Mouse (Mus musculus): ENCODE measurements around the gene Trappc13. TPM values are rescaled to one million over a fixed set of nuclear protein-coding genes. Genes with fewer than 3 reads are reported as not detected.

Gene Trappc13
- polyA plus RNA-seq, 1 experiment, result 4.6 TPM

DNA sequence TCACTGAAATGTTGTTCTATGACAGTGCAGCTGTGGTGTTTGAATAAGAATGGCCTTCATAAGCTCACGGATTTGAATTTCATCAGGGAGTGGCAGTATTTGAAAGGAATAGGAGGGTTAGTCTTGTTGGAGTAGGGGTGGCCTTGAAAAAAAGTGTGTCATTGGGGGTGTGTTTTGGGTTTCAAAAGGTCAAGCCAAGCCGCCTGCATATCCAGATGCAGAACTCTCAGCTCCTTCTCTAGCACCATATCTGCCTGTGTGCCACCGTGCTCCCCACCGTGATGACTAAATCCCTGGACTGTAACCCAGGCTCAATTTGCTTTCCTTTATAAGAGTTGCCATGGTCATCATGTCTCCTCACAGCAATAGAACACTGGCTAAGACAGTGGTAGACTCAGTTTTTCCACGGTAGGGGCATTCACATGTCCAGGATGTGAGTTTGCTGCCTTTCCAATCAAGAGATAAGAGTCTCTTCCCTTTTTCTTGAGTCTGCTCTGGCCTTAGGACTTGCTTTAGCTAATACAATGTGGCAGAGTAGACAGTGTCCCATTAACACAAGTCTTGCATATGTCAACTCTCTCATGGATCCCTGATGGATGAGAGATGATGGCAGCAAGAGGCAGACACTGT is 76.5 kb downstream of the Trappc13 start:
- Histone ChIP-seq H3K27me3 (ENCODE audit: control insufficient read depth, insufficient read depth, low read length) (no peaks in the 10 kb centered on the region), H3K4me1 (ENCODE audit: control insufficient read depth, insufficient read depth, insufficient read length, low read length) (no peaks in the 10 kb centered on the region), H3K36me3 (ENCODE audit: control insufficient read depth, insufficient read depth, low read length) (no peaks in the 10 kb centered on the region), H3K27ac (ENCODE audit: insufficient read depth, low read depth, low read length) (no peak overlapping the region), H3K4me3 (ENCODE audit: low read depth, low read length) (no peak overlapping the region)
- TF ChIP-seq POLR2A (IDR thresholded peaks at IDR 0.05; ENCODE audit: low read depth, low read length), result no peak
- TF ChIP-seq CTCF (IDR thresholded peaks at IDR 0.05; ENCODE audit: extremely low read depth, insufficient read length, insufficient replicate concordance, low read depth, low read length), result no peak
- 89% methylated on average over 5 of the region's 5 CpGs for WGBS

DNA sequence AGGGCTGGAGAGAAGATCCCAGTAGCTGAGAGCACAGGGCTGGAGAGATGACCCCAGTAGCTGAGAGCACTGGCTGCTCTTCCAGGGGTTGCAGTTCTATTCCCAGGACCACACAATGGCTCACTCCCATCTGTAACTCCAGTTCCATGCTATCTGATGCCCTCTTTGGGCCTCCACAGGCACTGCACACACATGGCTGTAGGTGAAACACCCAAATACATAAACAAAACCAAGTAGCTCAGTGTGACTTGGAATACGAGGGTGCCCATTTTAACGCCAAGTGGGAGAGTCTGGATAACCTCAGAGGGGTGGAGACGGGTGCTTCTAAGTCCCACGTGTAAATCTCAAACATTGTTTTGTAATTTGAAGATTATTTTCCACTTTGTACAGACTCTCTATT is 77.9 kb downstream of the Trappc13 start:
- Histone ChIP-seq H3K4me3 (ENCODE audit: low read depth, low read length) (no peak overlapping the region), H3K36me3 (ENCODE audit: control insufficient read depth, insufficient read depth, low read length) (no peaks in the 10 kb centered on the region), H3K4me1 (ENCODE audit: control insufficient read depth, insufficient read depth, insufficient read length, low read length) (no peaks in the 10 kb centered on the region), H3K27ac (ENCODE audit: insufficient read depth, low read depth, low read length) (no peak overlapping the region), H3K27me3 (ENCODE audit: control insufficient read depth, insufficient read depth, low read length) (no peaks in the 10 kb centered on the region)
- no peak for TF ChIP-seq CTCF (IDR thresholded peaks at IDR 0.05; ENCODE audit: extremely low read depth, insufficient read length, insufficient replicate concordance, low read depth, low read length)
- no peak for TF ChIP-seq POLR2A (IDR thresholded peaks at IDR 0.05; ENCODE audit: low read depth, low read length)
- WGBS, result 90% methylated on average over 4 of the region's 4 CpGs

DNA sequence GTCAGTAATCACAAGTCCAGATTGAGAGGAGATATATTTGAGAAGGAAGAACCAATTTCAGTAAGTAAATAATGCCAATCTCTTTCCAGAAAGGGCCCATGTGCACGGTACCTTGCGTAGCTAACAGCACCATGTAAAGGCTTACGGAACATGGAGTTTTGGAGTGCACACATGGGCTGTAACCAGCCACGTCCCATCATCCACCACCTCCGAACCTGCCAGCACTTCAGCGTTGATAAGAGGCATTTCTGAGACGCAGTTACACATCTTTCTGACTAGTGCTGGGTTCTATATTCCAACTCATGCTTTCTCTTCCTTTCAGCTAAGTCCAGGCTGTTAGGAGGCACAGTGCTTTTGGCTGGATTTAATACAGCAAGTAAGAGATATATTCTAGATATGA is 81.1 kb downstream of the Trappc13 start:
- no peaks in the 10 kb centered on the region for H3K4me1 ChIP-seq (ENCODE audit: control insufficient read depth, insufficient read depth, insufficient read length, low read length)
- no peak overlapping the region for H3K27ac ChIP-seq (ENCODE audit: insufficient read depth, low read depth, low read length)
- no peaks in the 10 kb centered on the region for H3K27me3 ChIP-seq (ENCODE audit: control insufficient read depth, insufficient read depth, low read length)
- 96% methylated on average over 7 of the region's 7 CpGs for WGBS
- no peak for TF ChIP-seq POLR2A (IDR thresholded peaks at IDR 0.05; ENCODE audit: low read depth, low read length)
- TF ChIP-seq CTCF (IDR thresholded peaks at IDR 0.05; ENCODE audit: extremely low read depth, insufficient read length, insufficient replicate concordance, low read depth, low read length), result no peak
- H3K36me3 ChIP-seq (ENCODE audit: control insufficient read depth, insufficient read depth, low read length), result no peaks in the 10 kb centered on the region
- H3K4me3 ChIP-seq (ENCODE audit: low read depth, low read length), result no peak overlapping the region

DNA sequence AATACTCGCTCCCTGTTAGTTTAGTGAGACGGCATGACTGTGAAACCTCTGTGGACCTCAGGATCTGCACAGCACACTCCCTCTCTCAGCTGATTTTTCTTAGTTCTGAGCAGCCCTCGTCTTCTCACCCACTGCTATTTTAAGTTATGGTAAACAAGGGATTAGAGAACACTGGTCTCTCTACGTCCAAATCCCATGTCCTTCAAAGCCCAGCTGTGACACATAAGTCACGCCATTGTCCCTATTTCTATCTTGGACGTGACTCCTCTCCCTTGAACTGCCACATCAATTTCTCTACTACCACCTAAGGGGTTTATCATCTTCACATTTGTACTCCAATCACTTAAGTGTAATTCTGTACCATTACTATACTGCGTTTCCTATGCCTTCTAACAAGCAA is 82.3 kb downstream of the Trappc13 start:
- Histone ChIP-seq H3K27ac (ENCODE audit: insufficient read depth, low read depth, low read length) (no peak overlapping the region), H3K27me3 (ENCODE audit: control insufficient read depth, insufficient read depth, low read length) (no peaks in the 10 kb centered on the region), H3K36me3 (ENCODE audit: control insufficient read depth, insufficient read depth, low read length) (no peaks in the 10 kb centered on the region), H3K4me1 (ENCODE audit: control insufficient read depth, insufficient read depth, insufficient read length, low read length) (no peaks in the 10 kb centered on the region), H3K4me3 (ENCODE audit: low read depth, low read length) (no peak overlapping the region)
- TF ChIP-seq POLR2A (IDR thresholded peaks at IDR 0.05; ENCODE audit: low read depth, low read length), result no peak
- no peak for TF ChIP-seq CTCF (IDR thresholded peaks at IDR 0.05; ENCODE audit: extremely low read depth, insufficient read length, insufficient replicate concordance, low read depth, low read length)
- WGBS, result 83% methylated on average over 7 of the region's 7 CpGs

DNA sequence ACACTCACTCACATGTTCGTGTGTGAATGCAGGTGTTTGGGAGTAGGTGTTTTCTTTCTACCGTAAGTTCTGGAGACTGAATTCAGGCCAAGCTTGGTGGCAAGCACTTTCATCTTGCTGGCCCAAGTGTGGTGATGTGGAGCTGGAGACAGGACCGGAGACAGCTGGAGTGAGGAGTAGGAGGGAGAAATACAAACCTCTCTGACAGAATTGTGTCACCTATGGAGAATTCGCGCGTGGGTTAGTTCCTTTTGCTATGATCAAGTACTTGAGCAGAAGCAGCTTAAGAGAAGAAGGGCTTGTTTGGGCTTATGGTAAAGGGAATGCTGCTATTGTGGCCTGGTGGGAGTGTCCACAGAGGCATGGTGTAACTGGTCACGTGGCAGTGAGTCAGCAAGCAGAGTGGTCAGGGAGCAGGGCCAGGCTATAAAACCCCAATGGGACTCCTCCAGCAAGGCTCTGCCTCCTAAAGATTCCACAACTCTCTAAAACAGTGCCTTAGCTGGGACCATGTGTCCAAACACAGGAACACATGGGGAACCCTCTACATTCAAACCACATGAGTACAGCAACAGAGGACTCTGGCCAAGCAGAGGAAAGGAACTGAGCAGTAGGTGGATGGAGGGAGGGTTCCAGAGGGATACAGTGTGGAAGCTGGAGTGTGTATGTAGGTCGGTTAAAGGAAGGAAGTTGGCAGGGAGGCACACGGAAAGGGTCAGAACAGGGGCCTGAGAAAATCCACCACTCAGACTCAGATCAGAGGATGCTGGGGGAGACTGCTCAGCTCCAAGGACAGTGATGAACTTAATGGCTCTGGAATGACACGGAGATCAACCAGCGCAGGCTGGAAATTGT is 83.5 kb downstream of the Trappc13 start:
- H3K27ac ChIP-seq (ENCODE audit: insufficient read depth, low read depth, low read length), result no peak overlapping the region
- H3K27me3 ChIP-seq (ENCODE audit: control insufficient read depth, insufficient read depth, low read length), result no peaks in the 10 kb centered on the region
- 81% methylated on average over 11 of the region's 11 CpGs for WGBS
- TF ChIP-seq POLR2A (IDR thresholded peaks at IDR 0.05; ENCODE audit: low read depth, low read length) (no peak), CTCF (IDR thresholded peaks at IDR 0.05; ENCODE audit: extremely low read depth, insufficient read length, insufficient replicate concordance, low read depth, low read length) (no peak)
- no peaks in the 10 kb centered on the region for H3K4me1 ChIP-seq (ENCODE audit: control insufficient read depth, insufficient read depth, insufficient read length, low read length)
- no peaks in the 10 kb centered on the region for H3K36me3 ChIP-seq (ENCODE audit: control insufficient read depth, insufficient read depth, low read length)
- no peak overlapping the region for H3K4me3 ChIP-seq (ENCODE audit: low read depth, low read length)

Other genes starting within 250 kb of the Trappc13 start
- gene Nln, start 68.9 kb downstream of the Trappc13 start, polyA plus RNA-seq (2012; rRNA removed), result 2.0 and 3.1 TPM in 2 replicates
- gene Sgtb, start 68.7 kb downstream of the Trappc13 start, polyA plus RNA-seq (2012; rRNA removed), result 0.47 and 0.48 TPM in 2 replicates
- gene Trim23, start 328 bp upstream of the Trappc13 start, polyA plus RNA-seq (2012; rRNA removed), result 0.32 and 0.39 TPM in 2 replicates
- 0.11 TPM in 1 of 2 replicates, not detected in the other for gene Cenpk, start 50.1 kb upstream of the Trappc13 start, polyA plus RNA-seq (2012; rRNA removed)
- 0.25 and 0.27 TPM in 2 replicates for gene Ppwd1, start 50.4 kb upstream of the Trappc13 start, polyA plus RNA-seq (2012; rRNA removed)
- 0.22 and 0.68 TPM in 2 replicates for gene Adamts6, start 109.4 kb upstream of the Trappc13 start, polyA plus RNA-seq (2012; rRNA removed)

Measured in small intestine, adult 2 months (tissue).